In genomic region chr4:105328776-105329175, GRCm38 (mm10) we compare ENCODE assay signal across 7 mouse cellular contexts.
DNase-seq lines count a peak whose midpoint lies in the region; TF ChIP-seq lines count a peak whose summit lies in the region.

No protein-coding gene starts in this region.

- WGBS in heart, adult 2 months = 13% methylated on average over 10 of the region's 10 CpGs

- H3K27ac ChIP-seq in brown adipose tissue, adult 24 weeks (replicated peaks; ENCODE audit: low read depth, low read length) = peak overlapping the region; percentile 66
- peak overlapping the region; percentile 67 for H3K27ac ChIP-seq in heart, adult 2 months

- DNase-seq in adrenal gland, adult 8-10 months = peak; percentile 57
- DNase-seq in heart, adult 2 months = peak; percentile 83 to 90
- peak; percentile 90 to 94 for DNase-seq in kidney, postnatal 36 days
- DNase-seq in skeletal muscle tissue, adult 2 months (ENCODE audit: low read depth, low spot score) = peak; percentile 84
- no peak for DNase-seq in natural killer cell, adult 2 months (ENCODE audit: low spot score in 2 of 2)
- DNase-seq in thymus, postnatal 36 days = no peak

- peaks cover 4% of the 10 kb centered on the region; the same call in 1 of the 2 replicates for H3K36me3 ChIP-seq in heart, adult 2 months (ENCODE audit: control insufficient read depth, insufficient read depth, low read length)

- peak overlapping the region; percentile 39; the same call in 1 of the 2 replicates for H3K9ac ChIP-seq in heart, adult 2 months (ENCODE audit: low read depth, low read length)

- peak; percentile 50; the same call in 1 of the 2 replicates for TF ChIP-seq POLR2A in heart, adult 2 months (IDR thresholded peaks at IDR 0.05; ENCODE audit: insufficient read depth, low read depth, low read length)

- H3K4me3 ChIP-seq in brown adipose tissue, adult 24 weeks (ENCODE audit: insufficient read depth, low read depth, low read length) = no peak overlapping the region
- no peak overlapping the region for H3K4me3 ChIP-seq in heart, adult 2 months

- H3K4me1 ChIP-seq in brown adipose tissue, adult 24 weeks (ENCODE audit: control insufficient read depth, insufficient read depth, insufficient read length, low read length) = 0 out of 2 replicates have a peak, but pooled peaks cover 14% of the 10 kb centered on the region
- H3K4me1 ChIP-seq in heart, adult 2 months (ENCODE audit: control insufficient read depth, insufficient read depth, low read length) = peaks cover 12% of the 10 kb centered on the region

- no peaks in the 10 kb centered on the region for H3K79me2 ChIP-seq in heart, adult 2 months (replicated peaks; ENCODE audit: control insufficient read depth, insufficient read depth, low read length)

- intact Hi-C loops in heart, adult 2 months (cut with DNase I) = loop anchor here (1.0 to 5.0 kb wide), 3 partner anchors 22 to 179 kb away; no protein-coding TSS in a partner anchor

- no peaks in the 10 kb centered on the region for H3K27me3 ChIP-seq in heart, adult 2 months (ENCODE audit: control insufficient read depth, insufficient read depth, low read length)

- TF ChIP-seq EP300 in heart, adult 2 months (IDR thresholded peaks at IDR 0.05; ENCODE audit: insufficient read depth, low read depth, low read length) = peak; percentile 86

- peak; percentile 21 for TF ChIP-seq CTCF in heart, adult 2 months (IDR thresholded peaks at IDR 0.05)

Comparison
In these comparisons a context has a peak if more than half of its experiments do, and no peak if none do; other contexts are left out.
1. DNase-seq: peak in adrenal gland, adult 8-10 months (single experiment), heart, adult 2 months (2 of 2), kidney, postnatal 36 days (2 of 2) and skeletal muscle tissue, adult 2 months (single experiment); none in natural killer cell, adult 2 months (0 of 2) and thymus, postnatal 36 days (0 of 2).